Mouse (Mus musculus): ENCODE data around the gene Spaca4. TPM values are rescaled to one million over a fixed set of nuclear protein-coding genes. Genes with fewer than 3 reads are reported as not detected.

Spaca4 gene
- polyA plus RNA-seq, 1 experiment: not detected

- H3K9me3 ChIP-seq (ENCODE audit: control insufficient read depth, low read length): no peaks in the 10 kb centered on the region
- H3K4me1 ChIP-seq (ENCODE audit: control insufficient read depth): no peaks in the 10 kb centered on the region; the same call in 1 of the 2 replicates
- TF ChIP-seq TAL1 (IDR thresholded peaks at IDR 0.05; ENCODE audit: low read length): no peak
- no peak for TF ChIP-seq GATA1 (IDR thresholded peaks at IDR 0.05; ENCODE audit: low read length)
- H3K36me3 ChIP-seq (ENCODE audit: control insufficient read depth): no peaks in the 10 kb centered on the region
- H3K4me3 ChIP-seq (replicated peaks): no peak overlapping the region
- peaks cover 5% of the 10 kb centered on the region for H3K27me3 ChIP-seq (ENCODE audit: control insufficient read depth)
Observed at GRCm38 (mm10) chr7:45739162-45739763, 13.7 kb upstream of the Spaca4 start.

GRCm38 (mm10) chr7:45733477-45733876 lies 7.9 kb upstream of the Spaca4 start:
- Histone ChIP-seq H3K36me3 (ENCODE audit: control insufficient read depth) (peaks cover 13% of the 10 kb centered on the region), H3K27me3 (ENCODE audit: control insufficient read depth) (no peaks in the 10 kb centered on the region; the same call in 1 of the 2 replicates), H3K4me3 (replicated peaks) (no peak overlapping the region), H3K9me3 (ENCODE audit: control insufficient read depth, low read length) (no peaks in the 10 kb centered on the region), H3K4me1 (ENCODE audit: control insufficient read depth) (peaks cover 26% of the 10 kb centered on the region)
- TF ChIP-seq TAL1 (IDR thresholded peaks at IDR 0.05; ENCODE audit: low read length) (no peak), GATA1 (IDR thresholded peaks at IDR 0.05; ENCODE audit: low read length) (no peak)

- TF ChIP-seq GATA1 (IDR thresholded peaks at IDR 0.05; ENCODE audit: low read length): no peak
- TF ChIP-seq TAL1 (IDR thresholded peaks at IDR 0.05; ENCODE audit: low read length): no peak
- Histone ChIP-seq H3K4me3 (replicated peaks) (no peak overlapping the region), H3K27me3 (ENCODE audit: control insufficient read depth) (no peaks in the 10 kb centered on the region; the same call in 1 of the 2 replicates), H3K4me1 (ENCODE audit: control insufficient read depth) (peaks cover 26% of the 10 kb centered on the region), H3K36me3 (ENCODE audit: control insufficient read depth) (peaks cover 37% of the 10 kb centered on the region), H3K9me3 (ENCODE audit: control insufficient read depth, low read length) (no peaks in the 10 kb centered on the region)
Observed at GRCm38 (mm10) chr7:45730727-45731431, 5.3 kb upstream of the Spaca4 start.

- peaks cover 70% of the 10 kb centered on the region for H3K36me3 ChIP-seq (ENCODE audit: control insufficient read depth)
- TF ChIP-seq TAL1 (IDR thresholded peaks at IDR 0.05; ENCODE audit: low read length) (no peak), GATA1 (IDR thresholded peaks at IDR 0.05; ENCODE audit: low read length) (no peak)
- no peaks in the 10 kb centered on the region for H3K9me3 ChIP-seq (ENCODE audit: control insufficient read depth, low read length)
- H3K4me1 ChIP-seq (ENCODE audit: control insufficient read depth): peaks cover 26% of the 10 kb centered on the region
- no peak overlapping the region for H3K4me3 ChIP-seq (replicated peaks)
- H3K27me3 ChIP-seq (ENCODE audit: control insufficient read depth): no peaks in the 10 kb centered on the region
Observed at GRCm38 (mm10) chr7:45727625-45728024, 2.0 kb upstream of the Spaca4 start.

GRCm38 (mm10) chr7:45726419-45726818 lies 806 bp upstream of the Spaca4 start:
- TF ChIP-seq TAL1 (IDR thresholded peaks at IDR 0.05; ENCODE audit: low read length): no peak
- TF ChIP-seq GATA1 (IDR thresholded peaks at IDR 0.05; ENCODE audit: low read length): no peak
- H3K36me3 ChIP-seq (ENCODE audit: control insufficient read depth): peaks cover 82% of the 10 kb centered on the region
- H3K4me3 ChIP-seq (replicated peaks): no peak overlapping the region
- peaks cover 25% of the 10 kb centered on the region for H3K4me1 ChIP-seq (ENCODE audit: control insufficient read depth)
- H3K27me3 ChIP-seq (ENCODE audit: control insufficient read depth): no peaks in the 10 kb centered on the region
- H3K9me3 ChIP-seq (ENCODE audit: control insufficient read depth, low read length): no peaks in the 10 kb centered on the region

- Histone ChIP-seq H3K4me1 (ENCODE audit: control insufficient read depth) (peaks cover 17% of the 10 kb centered on the region), H3K27me3 (ENCODE audit: control insufficient read depth) (no peaks in the 10 kb centered on the region), H3K36me3 (ENCODE audit: control insufficient read depth) (peaks cover 94% of the 10 kb centered on the region), H3K9me3 (ENCODE audit: control insufficient read depth, low read length) (no peaks in the 10 kb centered on the region), H3K4me3 (replicated peaks) (no peak overlapping the region)
- no peak for TF ChIP-seq TAL1 (IDR thresholded peaks at IDR 0.05; ENCODE audit: low read length)
- no peak for TF ChIP-seq GATA1 (IDR thresholded peaks at IDR 0.05; ENCODE audit: low read length)
Observed at GRCm38 (mm10) chr7:45725151-45725550, 462 bp downstream of the Spaca4 start.

GRCm38 (mm10) chr7:45723781-45724180 lies 1.8 kb downstream of the Spaca4 start:
- H3K4me3 ChIP-seq (replicated peaks): no peak overlapping the region
- no peaks in the 10 kb centered on the region for H3K27me3 ChIP-seq (ENCODE audit: control insufficient read depth)
- no peaks in the 10 kb centered on the region for H3K9me3 ChIP-seq (ENCODE audit: control insufficient read depth, low read length)
- peaks cover 98% of the 10 kb centered on the region for H3K36me3 ChIP-seq (ENCODE audit: control insufficient read depth)
- TF ChIP-seq TAL1 (IDR thresholded peaks at IDR 0.05; ENCODE audit: low read length) (no peak), GATA1 (IDR thresholded peaks at IDR 0.05; ENCODE audit: low read length) (no peak)
- H3K4me1 ChIP-seq (ENCODE audit: control insufficient read depth): peaks cover 20% of the 10 kb centered on the region

- no peak for TF ChIP-seq GATA1 (IDR thresholded peaks at IDR 0.05; ENCODE audit: low read length)
- no peak for TF ChIP-seq TAL1 (IDR thresholded peaks at IDR 0.05; ENCODE audit: low read length)
- H3K4me3 ChIP-seq (replicated peaks): no peak overlapping the region
- H3K36me3 ChIP-seq (ENCODE audit: control insufficient read depth): peaks cover 94% of the 10 kb centered on the region
Observed at GRCm38 (mm10) chr7:45723301-45723700, 2.3 kb downstream of the Spaca4 start.

GRCm38 (mm10) chr7:45722348-45722713 lies 3.3 kb downstream of the Spaca4 start:
- Histone ChIP-seq H3K4me3 (replicated peaks) (no peak overlapping the region), H3K27me3 (ENCODE audit: control insufficient read depth) (no peaks in the 10 kb centered on the region), H3K4me1 (ENCODE audit: control insufficient read depth) (peaks cover 25% of the 10 kb centered on the region), H3K36me3 (ENCODE audit: control insufficient read depth) (peaks cover 86% of the 10 kb centered on the region), H3K9me3 (ENCODE audit: control insufficient read depth, low read length) (no peaks in the 10 kb centered on the region)
- TF ChIP-seq TAL1 (IDR thresholded peaks at IDR 0.05; ENCODE audit: low read length): no peak
- TF ChIP-seq GATA1 (IDR thresholded peaks at IDR 0.05; ENCODE audit: low read length): no peak

More at GRCm38 (mm10) chr7:45723301-45723700, 2.3 kb downstream of the Spaca4 start:
- Histone ChIP-seq H3K9me3 (ENCODE audit: control insufficient read depth, low read length) (no peaks in the 10 kb centered on the region), H3K27me3 (ENCODE audit: control insufficient read depth) (no peaks in the 10 kb centered on the region), H3K4me1 (ENCODE audit: control insufficient read depth) (peaks cover 23% of the 10 kb centered on the region)
